Mouse (Mus musculus): ENCODE results near the gene Prrc2c.
"Not testable (repeated sequence)": the region's sequence is repeated elsewhere in the genome, so short reads cannot be mapped to it uniquely, and the experiment has no call there.

The Prrc2c gene

GRCm38 (mm10) chr1:162740401-162740835 lies at the start of gene Prrc2c:
TSS of gene Prrc2c (minus strand) at chr1:162740556.
- DNase-seq: peak; percentile 100

GRCm38 (mm10) chr1:162785222-162785621 lies 44.9 kb upstream of the Prrc2c start:
- DNase-seq: no peak

DNA sequence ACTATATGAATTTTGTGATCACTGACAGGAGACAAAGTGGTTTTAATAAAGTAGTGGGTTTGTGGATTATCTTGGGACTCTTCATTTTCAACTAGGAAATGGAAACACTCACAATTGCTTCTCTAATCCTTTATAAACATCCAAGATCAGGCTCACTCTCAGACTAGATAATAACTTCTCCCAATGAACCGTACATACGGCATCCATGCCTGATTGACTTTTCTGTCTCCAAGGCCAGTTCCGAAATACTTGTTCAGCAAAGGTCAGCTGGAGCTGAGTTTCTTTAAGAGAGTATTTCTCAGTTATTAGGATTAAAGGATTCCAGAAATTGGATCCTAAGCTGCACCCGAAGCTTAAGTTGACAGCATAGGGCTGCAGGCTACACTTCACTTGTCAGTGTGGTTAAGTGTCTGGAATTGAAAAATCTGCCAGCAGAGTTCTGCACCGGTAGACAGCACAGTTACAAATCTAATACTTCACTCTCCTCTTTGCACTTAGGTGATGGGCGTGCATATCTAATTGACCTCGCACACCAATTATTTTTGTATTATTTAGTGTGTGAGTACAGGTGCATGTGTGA lies 43.4 kb upstream of the Prrc2c start:
- no peak for DNase-seq

DNA sequence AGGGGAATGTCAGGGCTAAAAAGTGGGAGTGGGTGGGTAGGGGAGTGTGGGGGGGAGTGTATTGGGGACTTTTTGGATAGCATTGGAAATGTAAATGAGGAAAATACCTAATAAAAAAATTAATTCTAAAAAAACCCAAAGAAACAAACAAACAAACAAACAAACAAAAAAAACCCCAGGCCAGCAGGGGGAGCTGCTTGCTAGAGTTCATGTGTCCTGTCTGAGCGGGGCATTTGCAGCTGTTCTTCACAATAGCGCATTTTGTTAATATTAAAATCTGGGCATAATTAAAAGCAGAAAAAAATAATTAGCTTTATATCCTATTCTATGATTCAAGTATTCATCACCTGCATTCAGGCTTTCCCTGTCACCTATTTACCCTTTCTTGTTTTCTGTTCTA lies 40.7 kb upstream of the Prrc2c start:
- not testable (repeated sequence) for DNase-seq

GRCm38 (mm10) chr1:162777943-162778538 lies 37.7 kb upstream of the Prrc2c start:
- no peak for DNase-seq

- no peak for DNase-seq
Measured at GRCm38 (mm10) chr1:162773661-162774060, 33.3 kb upstream of the Prrc2c start.

DNA sequence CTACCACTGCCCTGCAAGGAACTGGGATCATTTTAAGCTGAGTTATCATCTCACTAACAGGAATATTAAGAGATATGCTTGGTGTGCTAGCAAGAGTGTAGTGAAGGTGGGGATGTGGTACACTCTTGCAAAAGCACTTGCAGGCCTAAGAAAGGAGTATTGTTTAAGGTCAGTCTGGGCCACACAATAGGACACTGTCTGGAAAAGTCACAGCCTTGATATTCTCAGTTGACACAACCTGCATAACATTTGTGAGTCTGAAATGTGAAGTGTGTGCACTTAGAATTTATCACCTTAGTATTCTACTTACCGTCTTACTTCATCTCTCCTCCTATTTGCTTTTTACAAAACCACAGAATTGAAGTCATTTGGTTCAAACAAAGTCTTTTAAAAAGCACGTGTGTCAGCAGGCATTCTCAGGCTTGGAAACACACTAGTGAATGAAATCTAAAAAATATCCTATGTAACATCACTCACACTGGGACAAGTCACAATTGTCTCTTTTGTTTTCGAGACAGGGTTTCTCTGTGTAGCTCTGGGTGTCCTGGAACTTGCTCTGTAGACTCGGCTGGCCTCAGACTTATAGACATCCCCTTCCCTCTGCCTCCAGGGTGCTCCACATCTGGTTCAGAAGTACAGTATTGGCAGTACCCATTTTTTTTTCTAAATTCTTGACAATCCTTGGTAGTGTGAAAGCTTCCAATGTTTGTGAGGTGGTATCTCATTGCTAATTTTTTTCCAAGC lies 31.4 kb upstream of the Prrc2c start:
- DNase-seq: no peak

DNA sequence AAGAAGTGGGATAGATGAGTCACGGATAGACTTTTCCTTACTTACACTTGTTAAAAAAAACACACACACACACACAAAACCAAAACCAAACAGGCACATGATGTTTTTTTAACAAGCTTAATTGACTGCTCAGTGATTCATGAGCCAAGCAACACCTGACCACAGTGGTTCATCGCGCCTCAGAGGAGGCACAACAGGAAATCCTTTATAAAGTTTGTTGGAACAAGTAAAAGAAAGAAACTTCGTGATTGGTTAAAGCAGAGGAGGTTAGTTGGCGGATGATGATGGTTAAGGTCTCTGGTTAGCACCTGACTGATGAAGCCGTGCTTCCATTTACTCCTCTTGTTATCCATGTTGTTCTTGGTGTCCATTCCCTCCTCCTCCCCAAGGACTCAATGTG lies 11.7 kb upstream of the Prrc2c start:
- DNase-seq: no peak

- DNase-seq: no peak
Measured at GRCm38 (mm10) chr1:162749607-162750006, 9.3 kb upstream of the Prrc2c start.

GRCm38 (mm10) chr1:162748761-162749160 lies 8.4 kb upstream of the Prrc2c start:
- no peak for DNase-seq

- no peak for DNase-seq
Measured at GRCm38 (mm10) chr1:162739831-162740394, 443 bp downstream of the Prrc2c start.

- DNase-seq: peak; percentile 15
Measured at GRCm38 (mm10) chr1:162739406-162739805, 950 bp downstream of the Prrc2c start.

GRCm38 (mm10) chr1:162738472-162738871 lies 1.9 kb downstream of the Prrc2c start:
- DNase-seq: no peak

GRCm38 (mm10) chr1:162735084-162735483 lies 5.3 kb downstream of the Prrc2c start:
- no peak for DNase-seq

DNA sequence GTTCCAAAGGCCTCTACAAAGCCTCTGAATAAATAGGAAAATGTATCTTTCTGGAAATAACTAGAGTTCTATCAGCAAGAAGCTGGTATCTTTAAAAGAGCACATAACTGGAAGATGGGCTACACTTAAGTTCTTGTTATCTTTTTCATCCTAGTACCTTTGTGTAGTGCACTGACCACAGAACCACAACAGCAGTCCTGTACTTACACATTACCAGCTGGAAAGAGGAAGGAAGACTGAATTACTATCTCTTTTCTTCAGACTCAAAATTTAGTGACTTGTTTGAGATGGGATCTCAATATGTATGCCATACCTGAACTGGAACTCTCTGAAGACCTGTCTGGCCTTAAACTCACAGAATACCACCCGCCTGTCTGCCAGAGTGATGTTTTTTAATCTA lies 6.1 kb downstream of the Prrc2c start:
- DNase-seq: no peak

- no peak for DNase-seq
Measured at GRCm38 (mm10) chr1:162732041-162732440, 8.3 kb downstream of the Prrc2c start.

DNA sequence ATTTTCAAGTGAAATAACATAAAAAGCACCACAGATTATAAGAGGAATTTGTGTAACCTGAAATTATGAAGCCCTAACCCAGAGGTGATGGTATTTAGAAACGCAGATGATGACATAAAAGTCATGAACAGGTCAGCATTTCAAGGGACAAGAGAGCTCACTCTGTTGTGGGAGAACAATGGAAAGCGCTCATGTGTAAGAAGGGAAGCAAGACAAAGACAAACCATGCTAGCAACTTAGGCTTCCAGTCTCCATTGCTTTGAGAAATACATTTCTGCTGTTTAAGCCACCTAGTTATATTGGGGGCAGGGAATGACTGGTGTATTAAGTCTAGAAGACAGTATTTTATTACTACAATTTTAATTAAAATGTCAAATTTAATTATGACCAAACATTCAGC lies 10.9 kb downstream of the Prrc2c start:
- no peak for DNase-seq

DNA sequence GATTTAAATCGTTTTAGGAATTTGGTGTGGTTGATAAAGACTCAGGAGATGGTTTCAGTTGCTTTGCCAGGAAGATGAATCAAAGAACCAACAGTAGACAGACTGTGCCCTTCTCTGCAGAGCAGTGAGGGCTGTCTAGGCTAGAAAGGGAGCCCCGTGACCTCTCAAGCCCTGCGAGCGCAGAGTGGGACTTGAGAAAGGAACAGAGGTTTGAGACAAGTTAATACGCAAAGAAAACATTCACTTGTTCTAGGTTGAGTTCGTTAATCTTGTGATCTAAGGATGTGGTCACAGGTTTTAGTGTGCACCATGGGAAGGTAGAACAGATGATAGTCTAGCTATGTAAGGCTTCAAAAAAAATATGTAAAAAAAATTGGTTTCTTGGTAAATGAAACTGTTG lies 12.4 kb downstream of the Prrc2c start:
- DNase-seq: no peak

DNA sequence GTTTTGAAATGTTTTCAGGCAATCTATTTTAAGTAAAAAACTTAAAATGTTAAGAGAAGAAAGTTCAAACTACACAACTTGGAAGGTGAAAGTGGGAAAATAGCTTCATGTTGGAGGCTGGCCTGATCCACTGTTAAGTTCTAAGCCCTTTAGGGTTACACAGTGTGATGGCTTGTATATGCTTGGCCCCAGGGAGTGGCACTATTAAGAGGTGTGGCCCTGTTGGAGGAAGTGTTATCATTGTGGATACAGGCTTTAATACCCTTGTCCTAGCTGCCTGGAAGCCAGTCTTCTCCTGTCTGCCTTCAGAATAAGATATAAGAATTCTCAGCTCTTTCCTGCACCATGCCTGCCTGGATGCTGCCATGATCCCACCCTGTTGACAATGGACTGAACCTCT lies 16.7 kb downstream of the Prrc2c start:
- DNase-seq: no peak

GRCm38 (mm10) chr1:162720645-162721044 lies 19.7 kb downstream of the Prrc2c start:
- DNase-seq: no peak

- no peak for DNase-seq
Measured at GRCm38 (mm10) chr1:162700389-162701066, 39.8 kb downstream of the Prrc2c start.

GRCm38 (mm10) chr1:162697866-162698265 lies 42.5 kb downstream of the Prrc2c start:
- DNase-seq: no peak

GRCm38 (mm10) chr1:162693721-162694120 lies 46.6 kb downstream of the Prrc2c start:
- DNase-seq: no peak
